Mouse (Mus musculus) embryonic stem cell, embryonic (primary cell): ENCODE results near the gene Limd1.

Experiments used
- CTCF ChIA-PET, 4 experiments: fragments of 300-600 bp in 2 of 4; fragments of 350-600 bp in 2 of 4; sonication (Branson Sonifier 250); formaldehyde crosslinking; loops; one replicate each; lab custom pipeline; 2022; ENCODE audit warnings: inconsistent platforms in 2 of 4; lab: Charles Lee
- POLR2A ChIA-PET, 4 experiments: fragments of 300-600 bp in 2 of 4; fragments of 350-600 bp in 2 of 4; sonication (Branson Sonifier 250); formaldehyde crosslinking; loops; one replicate each; lab custom pipeline; 2022; ENCODE audit warnings: antibody characterized with exemption in 4 of 4, inconsistent platforms in 1 of 4; lab: Charles Lee

Gene Limd1

GRCm38 (mm10) chr9:123478031-123478585 lies 398 bp upstream of the Limd1 start:
- ChIA-PET CTCF (interaction anchor here in 3 of 4 experiments (0.7 to 2.6 kb wide), 19 partner anchors 9 to 741 kb away, joined by 3 to 13 read pairs (median 4); partner anchors contain the start of gene Sacm1l (in 3 of the 3)), POLR2A (interaction anchor here in 3 of 4 experiments (0.6 to 5.1 kb wide), 16 partner anchors 12 to 365 kb away, joined by 3 to 25 read pairs (median 4); partner anchors contain the start of genes Sacm1l (in 3 of the 3), Exosc7 (in 1 of the 3), Lars2 (in 1 of the 3) and Tmem158 (in 1 of the 3))

- ChIA-PET POLR2A (interaction anchor here in 3 of 4 experiments (0.6 to 5.1 kb wide), 11 partner anchors 11 to 1082 kb away, joined by 3 to 25 read pairs (median 5); partner anchors contain the start of genes Sacm1l (in 2 of the 3), Exosc7 (in 1 of the 3), Lars2 (in 1 of the 3) and Tmem158 (in 1 of the 3)), CTCF (interaction anchor here (0.5 to 2.6 kb wide), 16 partner anchors 10 to 1174 kb away, joined by 3 to 13 read pairs (median 4); partner anchors contain the start of gene Sacm1l (in 2 of the 4))
Observed at GRCm38 (mm10) chr9:123479196-123479669, 727 bp downstream of the Limd1 start.

GRCm38 (mm10) chr9:123479876-123480252 lies 1.4 kb downstream of the Limd1 start:
- POLR2A ChIA-PET, result interaction anchor here (0.5 to 5.1 kb wide), 8 partner anchors 11 to 114 kb away, joined by 3 to 25 read pairs (median 5); partner anchors contain the start of genes Lars2 (in 2 of the 4) and Sacm1l (in 1 of the 4)

GRCm38 (mm10) chr9:123480253-123480921 lies 1.9 kb downstream of the Limd1 start:
- CTCF ChIA-PET, result interaction anchor here in 2 of 4 experiments (0.6 to 1.0 kb wide), 2 partner anchors 23 to 25 kb away, joined by 3 to 4 read pairs; no protein-coding TSS in a partner anchor
- POLR2A ChIA-PET, result interaction anchor here (0.5 to 5.1 kb wide), 10 partner anchors 10 to 220 kb away, joined by 3 to 25 read pairs (median 5); partner anchors contain the start of genes Lars2 (in 2 of the 4), Sacm1l (in 1 of the 4) and Tmem158 (in 1 of the 4)

More at GRCm38 (mm10) chr9:123479876-123480252, 1.4 kb downstream of the Limd1 start:
- CTCF ChIA-PET, result interaction anchor here in 2 of 4 experiments (0.5 to 1.4 kb wide), 4 partner anchors 10 to 1174 kb away, joined by 3 to 4 read pairs (median 3); no protein-coding TSS in a partner anchor

GRCm38 (mm10) chr9:123481136-123481535 lies 2.6 kb downstream of the Limd1 start:
- ChIA-PET CTCF (interaction anchor here in 1 of 4 experiments (1.0 kb wide), 1 partner anchor 24 kb away, joined by 4 read pairs; no protein-coding TSS in a partner anchor), POLR2A (interaction anchor here in 2 of 4 experiments (0.6 to 5.1 kb wide), 9 partner anchors 9 to 221 kb away, joined by 3 to 25 read pairs (median 5); partner anchors contain the start of genes Lars2 (in 2 of the 2), Sacm1l (in 1 of the 2) and Tmem158 (in 1 of the 2))

GRCm38 (mm10) chr9:123483598-123483997 lies 5.1 kb downstream of the Limd1 start:
- ChIA-PET CTCF (no interaction called here), POLR2A (interaction anchor here in 2 of 4 experiments (1.2 to 3.4 kb wide), 2 partner anchors 12 to 46 kb away, joined by 3 to 12 read pairs; partner anchors contain the start of gene Sacm1l (in 1 of the 2))

- CTCF ChIA-PET, result interaction anchor here in 1 of 4 experiments (1.5 kb wide), 1 partner anchor 19 kb away, joined by 4 read pairs; no protein-coding TSS in a partner anchor
- POLR2A ChIA-PET, result interaction anchor here in 2 of 4 experiments (1.2 to 3.4 kb wide), 2 partner anchors 11 to 45 kb away, joined by 3 to 12 read pairs; partner anchors contain the start of gene Sacm1l (in 1 of the 2)
Observed at GRCm38 (mm10) chr9:123484830-123485229, 6.3 kb downstream of the Limd1 start.

- ChIA-PET POLR2A (no interaction called here), CTCF (interaction anchor here in 1 of 4 experiments (1.5 kb wide), 1 partner anchor 19 kb away, joined by 4 read pairs; no protein-coding TSS in a partner anchor)
Observed at GRCm38 (mm10) chr9:123485561-123485960, 7.1 kb downstream of the Limd1 start.

GRCm38 (mm10) chr9:123486635-123487034 lies 8.1 kb downstream of the Limd1 start:
- POLR2A ChIA-PET, result no interaction called here
- CTCF ChIA-PET, result interaction anchor here in 1 of 4 experiments (0.9 kb wide), 1 partner anchor 9 kb away, joined by 3 read pairs; no protein-coding TSS in a partner anchor

GRCm38 (mm10) chr9:123489073-123489472 lies 10.6 kb downstream of the Limd1 start:
- ChIA-PET CTCF (interaction anchor here in 2 of 4 experiments (1.0 to 1.4 kb wide), 2 partner anchors 11 kb away, joined by 3 to 5 read pairs; partner anchors contain the start of gene Limd1 (in 2 of the 2)), POLR2A (interaction anchor here in 2 of 4 experiments (0.5 to 6.7 kb wide), 6 partner anchors 9 to 85 kb away, joined by 3 to 25 read pairs (median 3); partner anchors contain the start of genes Limd1 (in 2 of the 2) and Sacm1l (in 1 of the 2))

- ChIA-PET CTCF (interaction anchor here in 2 of 4 experiments (1.0 to 1.4 kb wide), 2 partner anchors 11 to 12 kb away, joined by 3 to 5 read pairs; partner anchors contain the start of gene Limd1 (in 2 of the 2)), POLR2A (interaction anchor here in 3 of 4 experiments (1.0 to 6.7 kb wide), 4 partner anchors 11 to 40 kb away, joined by 3 to 25 read pairs (median 3); partner anchors contain the start of genes Limd1 (in 2 of the 3) and Sacm1l (in 2 of the 3))
Observed at GRCm38 (mm10) chr9:123489727-123490343, 11.3 kb downstream of the Limd1 start.

GRCm38 (mm10) chr9:123490930-123491329 lies 12.4 kb downstream of the Limd1 start:
- ChIA-PET POLR2A (interaction anchor here in 2 of 4 experiments (0.6 to 6.7 kb wide), 6 partner anchors 9 to 593 kb away, joined by 3 to 25 read pairs (median 4); partner anchors contain the start of genes Sacm1l (in 2 of the 2) and Limd1 (in 1 of the 2)), CTCF (interaction anchor here in 3 of 4 experiments (0.6 to 2.1 kb wide), 4 partner anchors 14 to 248 kb away, joined by 3 to 5 read pairs (median 4); no protein-coding TSS in a partner anchor)

- CTCF ChIA-PET, result interaction anchor here in 2 of 4 experiments (0.9 to 2.1 kb wide), 6 partner anchors 13 to 42 kb away, joined by 3 to 5 read pairs (median 4); partner anchors contain the start of gene Limd1 (in 1 of the 2)
- POLR2A ChIA-PET, result interaction anchor here in 2 of 4 experiments (1.0 to 6.7 kb wide), 3 partner anchors 13 to 37 kb away, joined by 3 to 25 read pairs (median 4); partner anchors contain the start of genes Limd1 (in 1 of the 2) and Sacm1l (in 1 of the 2)
Observed at GRCm38 (mm10) chr9:123491917-123492585, 13.5 kb downstream of the Limd1 start.

GRCm38 (mm10) chr9:123496665-123497064 lies 18.2 kb downstream of the Limd1 start:
- ChIA-PET POLR2A (interaction anchor here in 2 of 4 experiments (0.5 to 1.8 kb wide), 6 partner anchors 13 to 585 kb away, joined by 3 to 12 read pairs (median 4); partner anchors contain the start of genes Limd1 (in 1 of the 2) and Sacm1l (in 1 of the 2)), CTCF (no interaction called here)

GRCm38 (mm10) chr9:123497906-123498305 lies 19.4 kb downstream of the Limd1 start:
- POLR2A ChIA-PET, result interaction anchor here in 1 of 4 experiments (0.7 to 1.4 kb wide), 2 partner anchors 9 to 17 kb away, joined by 3 to 7 read pairs; no protein-coding TSS in a partner anchor
- CTCF ChIA-PET, result interaction anchor here in 1 of 4 experiments (0.9 kb wide), 1 partner anchor 10 kb away, joined by 3 read pairs; no protein-coding TSS in a partner anchor
